Mouse (Mus musculus): ENCODE measurements around the gene Gm6096. TPM values are rescaled to one million over a fixed set of nuclear protein-coding genes. Genes with fewer than 3 reads are reported as not detected.

The Gm6096 gene
- polyA plus RNA-seq, 1 experiment from 2014 or later = not detected

DNA sequence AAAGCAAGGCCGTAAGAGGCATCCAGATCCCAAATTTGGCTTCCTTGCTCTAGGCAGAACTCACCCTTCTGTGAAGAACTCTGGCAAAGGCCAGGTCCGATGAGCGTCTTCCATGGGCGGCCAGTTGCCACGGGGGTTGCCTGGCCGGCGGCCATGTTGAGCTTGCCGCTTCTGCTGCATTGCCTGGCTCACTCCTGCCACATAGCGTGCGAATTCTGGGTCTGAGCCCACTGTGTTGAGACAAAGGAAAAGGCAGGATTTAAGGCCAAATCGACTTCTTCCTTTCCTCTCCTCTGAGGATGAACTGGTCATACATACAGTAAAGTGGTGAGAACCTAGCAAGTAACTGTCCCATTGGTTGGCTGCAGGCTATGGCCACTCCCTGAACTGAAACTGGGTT lies 8.7 kb upstream of the Gm6096 start:
- H3K4me3 ChIP-seq (replicated peaks) = no peak overlapping the region
- H3K9me3 ChIP-seq = no peaks in the 10 kb centered on the region
- no peak for ATAC-seq
- WGBS = 95% methylated on average over 11 of the region's 11 CpGs
- H3K4me2 ChIP-seq (replicated peaks) = no peak overlapping the region
- H3K36me3 ChIP-seq = peaks cover 41% of the 10 kb centered on the region
- no peak overlapping the region for H3K9ac ChIP-seq
- no peaks in the 10 kb centered on the region for H3K4me1 ChIP-seq (replicated peaks)
- H3K27me3 ChIP-seq (replicated peaks) = no peaks in the 10 kb centered on the region
- no peak overlapping the region for H3K27ac ChIP-seq

DNA sequence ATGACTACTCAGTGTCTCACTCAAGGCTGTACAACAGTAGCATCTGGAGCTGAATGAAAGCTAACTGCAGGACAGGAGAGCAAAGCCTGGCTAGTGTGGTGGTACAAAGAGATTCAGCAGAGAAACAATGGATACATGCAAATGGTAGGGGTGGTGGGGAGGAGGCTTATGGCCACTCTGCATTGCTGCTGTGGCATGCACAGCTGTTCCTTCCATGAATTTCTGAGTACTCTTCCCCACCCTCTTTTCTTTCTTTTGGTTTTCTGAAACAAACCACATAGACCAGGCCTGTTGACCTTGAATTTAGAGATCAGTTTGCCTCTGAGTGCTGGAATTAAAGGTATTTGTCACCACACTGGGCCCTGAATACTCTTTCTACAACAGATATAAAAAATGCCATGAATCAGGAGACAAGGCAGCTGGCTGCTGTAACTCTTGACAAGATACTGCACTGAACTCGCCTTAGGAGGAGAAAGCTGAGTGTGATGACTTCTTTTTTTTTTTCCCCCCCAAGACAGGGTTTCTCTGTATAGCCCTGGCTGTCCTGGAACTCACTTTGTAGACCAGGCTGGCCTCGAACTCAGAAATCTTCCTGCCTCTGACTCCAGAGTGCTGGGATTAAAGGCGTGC lies 3.9 kb upstream of the Gm6096 start:
- H3K36me3 ChIP-seq = peaks cover 32% of the 10 kb centered on the region
- H3K4me2 ChIP-seq (replicated peaks) = no peak overlapping the region
- ATAC-seq = no peak
- no peak overlapping the region for H3K9ac ChIP-seq
- no peaks in the 10 kb centered on the region for H3K4me1 ChIP-seq (replicated peaks)
- 92% methylated on average over 3 of the region's 3 CpGs for WGBS
- no peak overlapping the region for H3K27ac ChIP-seq
- H3K9me3 ChIP-seq = no peaks in the 10 kb centered on the region
- H3K27me3 ChIP-seq (replicated peaks) = no peaks in the 10 kb centered on the region
- H3K4me3 ChIP-seq (replicated peaks) = no peak overlapping the region

DNA sequence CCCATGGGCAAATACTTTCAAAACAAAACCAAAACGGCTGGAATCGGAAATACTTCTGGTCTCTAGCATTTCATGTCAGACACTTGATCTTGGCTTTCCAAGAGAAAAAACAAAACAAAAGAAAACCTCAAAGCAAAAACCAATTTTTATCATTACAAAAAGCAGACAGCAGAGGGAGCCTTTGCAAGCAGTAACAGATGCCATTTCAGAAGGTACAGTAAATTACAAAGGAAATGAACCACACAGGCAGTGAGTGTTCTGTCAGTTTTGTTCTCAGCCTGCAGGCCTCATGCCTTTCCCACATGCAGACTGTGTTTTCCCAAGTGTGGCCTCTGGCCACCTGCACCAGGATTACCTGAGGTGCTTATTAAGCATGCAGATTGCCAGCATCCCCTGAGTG lies 1.2 kb downstream of the Gm6096 start:
- Histone ChIP-seq H3K27me3 (replicated peaks) (no peaks in the 10 kb centered on the region), H3K9ac (no peak overlapping the region), H3K4me1 (replicated peaks) (no peaks in the 10 kb centered on the region), H3K9me3 (no peaks in the 10 kb centered on the region), H3K4me2 (replicated peaks) (no peak overlapping the region), H3K36me3 (peaks cover 19% of the 10 kb centered on the region), H3K27ac (no peak overlapping the region), H3K4me3 (replicated peaks) (no peak overlapping the region)
- ATAC-seq = no peak
- WGBS = 81% methylated on average over 2 of the region's 2 CpGs

DNA sequence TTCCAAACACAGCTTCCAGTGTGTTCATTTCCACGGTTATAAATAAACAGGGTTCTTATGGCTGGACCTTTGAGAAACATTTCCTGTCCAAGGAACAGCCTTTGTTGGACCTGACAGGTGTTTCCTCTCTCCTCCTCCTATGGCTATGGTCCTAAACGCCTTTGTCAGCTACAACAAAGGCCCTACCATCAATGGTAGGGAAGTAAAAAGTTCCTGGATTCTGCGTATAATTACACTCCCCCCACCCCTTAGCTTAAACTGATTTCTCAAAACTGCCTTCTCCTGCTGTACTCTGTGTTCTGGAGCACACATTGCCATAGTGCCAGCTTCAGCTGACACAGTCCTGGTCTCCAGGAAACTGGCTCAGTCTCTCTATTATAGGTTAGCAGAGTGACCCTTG lies 4.3 kb downstream of the Gm6096 start:
- ATAC-seq = no peak
- Histone ChIP-seq H3K4me1 (replicated peaks) (no peaks in the 10 kb centered on the region), H3K36me3 (peaks cover 19% of the 10 kb centered on the region), H3K9ac (no peak overlapping the region), H3K9me3 (no peaks in the 10 kb centered on the region), H3K27me3 (replicated peaks) (no peaks in the 10 kb centered on the region), H3K4me2 (replicated peaks) (no peak overlapping the region), H3K4me3 (replicated peaks) (no peak overlapping the region), H3K27ac (no peak overlapping the region)
- WGBS = 60% methylated on average over 3 of the region's 3 CpGs

DNA sequence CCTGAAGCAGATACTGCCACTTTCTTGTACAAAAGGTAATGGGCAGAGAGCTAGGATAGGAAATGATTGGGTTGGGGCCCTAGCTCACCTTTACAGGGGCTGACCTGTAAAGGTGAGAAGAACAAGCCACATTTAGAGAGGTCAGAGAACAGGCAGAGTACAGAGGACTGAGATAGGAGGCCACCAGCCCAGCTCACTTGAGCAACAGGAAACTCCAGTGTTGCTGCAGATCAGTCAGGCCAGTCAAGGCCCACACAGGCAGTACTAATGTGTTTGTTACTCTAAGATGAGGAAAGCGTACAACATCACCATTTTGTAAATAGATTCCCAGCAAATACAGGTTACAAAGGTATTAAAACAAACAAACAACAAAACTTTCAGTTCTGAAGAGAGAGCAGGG lies 5.1 kb downstream of the Gm6096 start:
- H3K9me3 ChIP-seq = no peaks in the 10 kb centered on the region
- no peak overlapping the region for H3K27ac ChIP-seq
- H3K4me3 ChIP-seq (replicated peaks) = no peak overlapping the region
- no peak overlapping the region for H3K9ac ChIP-seq
- H3K27me3 ChIP-seq (replicated peaks) = no peaks in the 10 kb centered on the region
- peaks cover 13% of the 10 kb centered on the region for H3K36me3 ChIP-seq
- ATAC-seq = no peak
- 97% methylated on average over 1 of the region's 1 CpGs for WGBS
- no peaks in the 10 kb centered on the region for H3K4me1 ChIP-seq (replicated peaks)
- H3K4me2 ChIP-seq (replicated peaks) = no peak overlapping the region

DNA sequence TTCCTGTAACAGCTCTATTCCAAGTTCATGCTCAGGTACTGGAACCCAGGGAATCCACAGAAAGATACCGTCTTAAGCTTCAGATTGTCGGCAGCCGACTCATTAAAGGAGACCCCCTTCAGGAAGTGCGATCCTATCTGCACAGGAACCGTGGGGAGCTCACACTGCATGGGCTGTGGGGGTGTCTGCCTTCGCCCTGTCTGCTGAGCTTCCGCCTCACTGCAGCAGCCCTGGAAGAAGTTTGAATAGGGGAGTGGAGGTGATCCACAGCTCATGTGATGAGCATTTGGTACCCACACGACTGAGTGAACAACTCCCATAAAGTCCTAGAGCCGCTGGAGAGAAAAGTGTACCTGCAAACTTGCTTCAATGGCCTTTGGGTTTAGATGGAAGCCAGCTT lies 6.4 kb downstream of the Gm6096 start:
- no peak overlapping the region for H3K4me3 ChIP-seq (replicated peaks)
- no peaks in the 10 kb centered on the region for H3K27me3 ChIP-seq (replicated peaks)
- no peaks in the 10 kb centered on the region for H3K9me3 ChIP-seq
- no peak for ATAC-seq
- no peak overlapping the region for H3K4me2 ChIP-seq (replicated peaks)
- H3K9ac ChIP-seq = no peak overlapping the region
- no peak overlapping the region for H3K27ac ChIP-seq
- 76% methylated on average over 9 of the region's 9 CpGs for WGBS
- H3K4me1 ChIP-seq (replicated peaks) = no peaks in the 10 kb centered on the region
- H3K36me3 ChIP-seq = peaks cover 14% of the 10 kb centered on the region

DNA sequence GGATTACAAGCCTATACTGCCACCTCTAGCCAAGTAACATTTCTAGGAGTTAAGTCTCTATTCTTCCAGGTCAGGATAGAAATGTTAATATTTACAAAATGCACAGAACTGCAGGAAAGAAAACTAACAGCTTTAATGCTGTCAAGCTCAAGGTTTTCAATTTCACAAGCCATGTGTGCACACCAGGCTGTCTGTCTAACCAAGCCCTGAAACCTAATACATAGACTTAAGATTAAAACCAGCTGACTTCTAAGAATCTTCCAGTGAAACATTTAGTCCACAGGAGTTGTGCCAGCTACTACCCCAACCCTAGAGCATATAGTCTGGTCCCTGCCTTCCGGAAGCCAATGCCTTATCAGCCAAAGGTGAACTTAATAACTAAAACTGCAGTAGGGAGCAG lies 7.6 kb downstream of the Gm6096 start:
- no peak overlapping the region for H3K4me3 ChIP-seq (replicated peaks)
- WGBS = 93% methylated on average over 1 of the region's 1 CpGs
- H3K27me3 ChIP-seq (replicated peaks) = no peaks in the 10 kb centered on the region
- no peaks in the 10 kb centered on the region for H3K9me3 ChIP-seq
- H3K9ac ChIP-seq = no peak overlapping the region
- no peaks in the 10 kb centered on the region for H3K4me1 ChIP-seq (replicated peaks)
- no peak overlapping the region for H3K4me2 ChIP-seq (replicated peaks)
- H3K36me3 ChIP-seq = peaks cover 14% of the 10 kb centered on the region
- H3K27ac ChIP-seq = no peak overlapping the region
- ATAC-seq = no peak

DNA sequence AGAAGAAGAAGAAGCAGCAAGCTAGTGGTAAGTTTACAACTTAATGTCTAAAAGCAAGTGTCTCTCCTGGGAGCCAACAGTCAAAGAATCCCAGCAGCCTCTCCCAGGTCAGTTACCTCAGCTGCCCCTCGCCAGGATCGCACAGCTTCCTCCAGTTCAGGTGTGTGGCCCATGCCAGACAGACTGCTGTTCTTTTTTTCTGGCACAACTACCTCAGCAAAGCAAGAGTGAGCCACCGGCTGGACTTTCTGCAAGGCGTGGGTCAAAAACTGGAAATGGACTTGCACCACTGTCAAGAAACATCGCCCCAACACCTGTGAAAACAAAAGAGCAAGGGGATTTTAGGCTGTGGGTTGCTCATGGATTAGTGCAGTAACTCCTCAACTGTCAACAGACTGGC lies 12.6 kb downstream of the Gm6096 start:
- H3K4me3 ChIP-seq (replicated peaks) = no peak overlapping the region
- H3K4me2 ChIP-seq (replicated peaks) = no peak overlapping the region
- no peak for ATAC-seq
- H3K27me3 ChIP-seq (replicated peaks) = no peaks in the 10 kb centered on the region
- no peak overlapping the region for H3K27ac ChIP-seq
- peaks cover 3% of the 10 kb centered on the region; the same call in 1 of the 2 replicates for H3K4me1 ChIP-seq (replicated peaks)
- H3K9me3 ChIP-seq = no peaks in the 10 kb centered on the region
- no peak overlapping the region for H3K9ac ChIP-seq
- WGBS = 93% methylated on average over 5 of the region's 5 CpGs
- peaks cover 6% of the 10 kb centered on the region; the same call in 1 of the 2 replicates for H3K36me3 ChIP-seq

DNA sequence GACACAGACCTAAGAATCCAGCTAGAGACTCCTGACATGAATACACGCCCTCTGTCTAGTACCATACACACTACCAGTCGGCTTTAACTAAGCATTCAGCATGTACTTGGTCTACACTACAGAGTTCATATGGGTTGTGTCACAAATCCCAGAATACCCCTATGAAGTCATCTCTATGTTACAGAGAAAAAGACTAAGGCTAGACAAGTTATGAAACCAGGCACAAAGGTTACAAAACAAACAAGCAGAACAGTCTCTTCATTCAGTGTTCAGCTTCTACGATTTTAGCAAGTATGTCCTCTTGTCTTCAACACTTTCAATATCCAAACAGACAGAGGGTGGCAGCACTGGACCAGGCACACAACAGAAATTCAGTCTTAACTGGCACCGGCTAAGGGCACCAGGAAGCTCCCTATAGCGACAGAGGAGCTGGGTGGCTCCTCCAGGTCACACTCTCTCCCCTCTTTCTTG lies 15.1 kb downstream of the Gm6096 start:
- Histone ChIP-seq H3K4me1 (replicated peaks) (peaks cover 3% of the 10 kb centered on the region; the same call in 1 of the 2 replicates), H3K9ac (no peak overlapping the region), H3K4me2 (replicated peaks) (no peak overlapping the region), H3K9me3 (no peaks in the 10 kb centered on the region), H3K27me3 (replicated peaks) (no peaks in the 10 kb centered on the region), H3K27ac (no peak overlapping the region), H3K4me3 (replicated peaks) (no peak overlapping the region), H3K36me3 (peaks cover 6% of the 10 kb centered on the region; the same call in 1 of the 2 replicates)
- peak; percentile 62; the same call in 1 of the 2 replicates for ATAC-seq
- WGBS = 61% methylated on average over 5 of the region's 5 CpGs

DNA sequence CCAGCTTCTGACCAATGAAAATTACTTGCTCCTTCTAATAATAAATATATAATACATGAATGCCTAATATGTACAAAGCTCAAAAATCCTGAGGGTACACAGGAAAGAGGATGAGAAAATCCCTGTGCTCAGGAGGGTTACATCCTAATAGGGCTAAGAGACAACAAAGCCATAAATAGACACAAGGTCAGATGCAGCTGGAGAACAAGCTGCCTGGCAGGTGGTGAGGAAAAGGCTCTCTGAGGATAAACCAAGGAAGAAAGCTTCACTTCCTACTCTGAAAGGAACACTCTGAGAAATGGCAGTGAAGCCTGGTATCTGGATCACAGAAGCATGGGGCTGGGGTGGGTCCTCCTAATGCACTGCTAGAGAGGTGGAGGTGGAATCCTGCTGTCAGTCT lies 15.6 kb downstream of the Gm6096 start:
- 0 out of 2 replicates have a peak, but pooled peaks have one; percentile 10 for ATAC-seq
- H3K27ac ChIP-seq = no peak overlapping the region
- no peaks in the 10 kb centered on the region for H3K9me3 ChIP-seq
- H3K4me3 ChIP-seq (replicated peaks) = no peak overlapping the region
- H3K36me3 ChIP-seq = peaks cover 6% of the 10 kb centered on the region; the same call in 1 of the 2 replicates
- H3K4me1 ChIP-seq (replicated peaks) = peaks cover 3% of the 10 kb centered on the region; the same call in 1 of the 2 replicates
- no peak overlapping the region for H3K4me2 ChIP-seq (replicated peaks)
- H3K27me3 ChIP-seq (replicated peaks) = no peaks in the 10 kb centered on the region
- H3K9ac ChIP-seq = no peak overlapping the region

DNA sequence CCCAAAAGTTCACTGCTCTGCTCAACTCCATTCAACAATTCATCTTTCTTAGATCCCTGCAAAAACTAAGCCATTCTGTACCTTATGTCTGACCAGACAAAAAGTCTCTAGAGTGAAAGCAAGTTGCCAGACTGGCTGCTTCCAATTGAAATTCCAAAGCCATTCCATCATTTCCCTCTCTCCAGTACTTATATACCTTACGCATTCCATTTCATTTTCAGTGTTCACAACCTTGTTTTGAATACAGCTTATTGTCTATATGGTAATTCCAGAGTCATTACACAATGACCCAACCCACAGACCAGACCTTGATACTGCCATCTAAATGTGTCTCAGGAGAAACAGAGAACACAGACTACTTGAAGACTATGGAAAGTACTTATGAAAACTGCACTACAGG lies 17.6 kb downstream of the Gm6096 start:
- no peak overlapping the region for H3K4me2 ChIP-seq (replicated peaks)
- H3K27ac ChIP-seq = no peak overlapping the region
- WGBS = 68% methylated on average over 1 of the region's 1 CpGs
- H3K36me3 ChIP-seq = no peaks in the 10 kb centered on the region
- H3K9me3 ChIP-seq = no peaks in the 10 kb centered on the region
- H3K4me3 ChIP-seq (replicated peaks) = no peak overlapping the region
- ATAC-seq = no peak
- H3K9ac ChIP-seq = no peak overlapping the region
- H3K4me1 ChIP-seq (replicated peaks) = peaks cover 3% of the 10 kb centered on the region; the same call in 1 of the 2 replicates
- H3K27me3 ChIP-seq (replicated peaks) = no peaks in the 10 kb centered on the region

DNA sequence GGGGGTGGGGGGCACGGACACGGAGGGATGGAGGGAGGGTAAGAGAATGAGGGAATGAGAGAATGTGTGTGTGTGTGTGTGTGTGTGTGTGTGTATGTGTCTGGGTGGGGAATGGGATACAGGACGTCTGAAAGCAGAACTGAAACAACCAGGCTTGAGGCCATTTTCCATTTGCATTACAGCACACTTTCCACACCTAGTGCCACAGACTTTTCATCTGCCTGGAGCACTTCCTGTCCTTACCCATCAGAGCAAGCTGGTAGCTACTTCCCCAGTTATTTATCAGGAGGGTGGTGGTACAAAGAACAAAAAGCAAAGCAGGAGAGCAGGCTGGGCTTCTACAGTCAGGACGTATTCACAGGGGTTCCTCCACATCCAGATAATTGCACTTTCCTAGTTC lies 21.6 kb downstream of the Gm6096 start:
- H3K27ac ChIP-seq = no peak overlapping the region
- no peaks in the 10 kb centered on the region for H3K4me1 ChIP-seq (replicated peaks)
- ATAC-seq = no peak
- H3K4me2 ChIP-seq (replicated peaks) = no peak overlapping the region
- 66% methylated on average over 4 of the region's 4 CpGs for WGBS
- H3K4me3 ChIP-seq (replicated peaks) = no peak overlapping the region
- no peaks in the 10 kb centered on the region for H3K36me3 ChIP-seq
- no peaks in the 10 kb centered on the region for H3K9me3 ChIP-seq
- no peak overlapping the region for H3K9ac ChIP-seq
- H3K27me3 ChIP-seq (replicated peaks) = no peaks in the 10 kb centered on the region

DNA sequence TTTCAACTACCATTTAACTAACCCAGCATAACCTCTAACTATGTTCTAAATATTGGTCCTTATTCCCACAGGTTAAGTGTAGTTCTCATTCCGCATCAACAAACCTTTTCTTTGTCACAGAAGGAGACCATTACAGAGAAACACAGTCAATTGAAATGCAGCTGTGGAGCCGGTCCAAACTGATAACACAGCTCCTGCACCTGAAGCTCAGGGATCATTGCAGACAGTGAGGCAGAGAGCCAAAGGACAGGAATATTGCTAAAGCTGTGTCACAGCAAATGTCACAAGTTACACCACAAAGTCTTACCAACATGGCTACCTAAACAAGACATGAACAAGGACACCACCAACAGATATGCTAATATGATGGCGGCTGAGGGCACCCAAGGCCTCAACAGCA lies 25.2 kb downstream of the Gm6096 start:
- Histone ChIP-seq H3K9me3 (no peaks in the 10 kb centered on the region), H3K4me1 (replicated peaks) (no peaks in the 10 kb centered on the region), H3K27me3 (replicated peaks) (no peaks in the 10 kb centered on the region), H3K36me3 (no peaks in the 10 kb centered on the region), H3K9ac (no peak overlapping the region), H3K27ac (no peak overlapping the region), H3K4me2 (replicated peaks) (no peak overlapping the region), H3K4me3 (replicated peaks) (no peak overlapping the region)
- 94% methylated on average over 3 of the region's 3 CpGs for WGBS
- no peak for ATAC-seq
